Mouse (Mus musculus): ENCODE measurements at regions not wholly inside any gene's neighbourhood (a gene's known extent, or its start where the extent isn't known, plus 50 kb on each side); places are given as distances from the start of the nearest gene placed in this dataset.

DNA sequence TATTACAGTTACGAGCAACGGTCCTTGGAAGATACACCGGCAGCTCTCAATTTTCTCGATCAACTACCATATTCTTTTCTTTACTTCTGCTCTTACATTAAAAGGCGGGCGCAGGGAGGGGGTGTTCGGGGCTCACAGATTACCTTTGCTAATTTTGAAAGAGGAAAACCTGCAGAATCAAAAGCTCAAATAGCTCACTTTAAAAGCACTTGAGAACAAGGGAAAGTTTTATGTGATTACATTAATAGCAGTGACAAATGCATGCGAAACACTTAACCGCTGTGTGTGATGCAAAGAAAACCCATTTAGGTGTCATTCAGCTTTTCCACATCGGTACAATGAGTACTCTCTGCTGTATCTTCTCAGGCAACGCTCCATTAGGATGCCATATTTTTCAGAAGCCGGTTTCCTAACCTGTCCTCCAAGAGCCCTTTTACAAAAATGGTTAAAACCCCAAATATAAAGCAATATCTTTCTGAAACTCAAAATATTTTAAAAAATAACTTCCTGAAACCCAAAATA, 412.2 kb downstream of the Klf5 start:
- TF ChIP-seq EP300 (IDR thresholded peaks at IDR 0.05; ENCODE audit: low read depth) (no peak), CTCF (IDR thresholded peaks at IDR 0.05; ENCODE audit: low read depth) (no peak)

Data from liver, postnatal 0 days (tissue).